Mouse (Mus musculus) kidney, adult 2 months (tissue): ENCODE results near the gene Coro7. TPM values are rescaled to one million over a fixed set of nuclear protein-coding genes. Genes with fewer than 3 reads are reported as not detected.
A peak's percentile ranks its signal among the peaks of the same experiment; 100 is the strongest.

Source experiments
- DNase-seq: peaks from one replicate; pipeline ENCODE4 v3.0.0; 2021
- H3K27ac ChIP-seq: fragments of 200-500 bp; 2 replicates; pipeline ENCODE4 v1.5.1; 2012; ENCODE audit warnings: low read depth, low read length, control low read depth, inconsistent platforms; ENCODE audit not compliant: insufficient read depth
- H3K27me3 ChIP-seq: fragments of 200-500 bp; replicated peaks from 2 replicates; pipeline ENCODE4 v1.6.1; 2012; ENCODE audit warnings: mild to moderate bottlenecking, moderate library complexity, low read length, inconsistent platforms; ENCODE audit not compliant: control insufficient read depth, insufficient read depth
- H3K36me3 ChIP-seq: fragments of 200-500 bp; 2 replicates; pipeline ENCODE4 v1.6.1; 2012; ENCODE audit warnings: mild to moderate bottlenecking, moderate library complexity, low read length, inconsistent platforms; ENCODE audit not compliant: control insufficient read depth, insufficient read depth
- H3K4me1 ChIP-seq: fragments of 200-500 bp; 2 replicates; pipeline ENCODE4 v1.6.1; 2011; ENCODE audit warnings: low read length; ENCODE audit not compliant: control insufficient read depth, insufficient read depth
- H3K4me3 ChIP-seq: fragments of 200-500 bp; 2 replicates; pipeline ENCODE4 v1.5.1; 2011; ENCODE audit warnings: mild to moderate bottlenecking, low read depth, low read length, control low read depth; ENCODE audit not compliant: insufficient read depth
- CTCF ChIP-seq: fragments of 200-500 bp; conservative IDR thresholded peaks from 2 replicates; pipeline ENCODE4 v1.5.1; 2011; ENCODE audit warnings: low read depth, mild to moderate bottlenecking, control low read depth, low read length, moderate library complexity, mixed read lengths; ENCODE audit not compliant: insufficient read depth, insufficient read length
- POLR2A ChIP-seq: fragments of 200-500 bp; IDR thresholded peaks from one replicate; pipeline ENCODE4 v1.6.1; 2011; ENCODE audit warnings: low read depth, low read length, control low read depth
- WGBS: fragments of 180-500 bp; shearing (Covaris S2); methylation state at CpG from one replicate; pipeline ENCODE4 v1.1.7; 2018; 5-methylcytosine and 5-hydroxymethylcytosine counted together
- polyA plus RNA-seq: library from polyadenylated mRNA; depleted of rRNA; stranded (reverse); fragments of >200 nt; gene quantifications from 2 replicates; pipeline ENCODE4 v1.2.3, GENCODE M21; 2012

Gene Coro7
- polyA plus RNA-seq, 1 experiment, result 43.1 TPM

GRCm38 (mm10) chr16:4598891-4599543 is 80.6 kb downstream of the Coro7 start:
- TF ChIP-seq POLR2A (no peak), CTCF (no peak)
- no peaks in the 10 kb centered on the region for H3K36me3 ChIP-seq
- H3K27me3 ChIP-seq, result no peaks in the 10 kb centered on the region
- no peak for DNase-seq
- H3K4me3 ChIP-seq, result peak overlapping the region; percentile 2; the same call in 1 of the 2 replicates
- WGBS, result 17% methylated on average over 6 of the region's 6 CpGs
- peak overlapping the region; percentile 94 for H3K27ac ChIP-seq
- H3K4me1 ChIP-seq, result peaks cover 56% of the 10 kb centered on the region

- Histone ChIP-seq H3K27me3 (no peaks in the 10 kb centered on the region), H3K4me3 (no peak overlapping the region), H3K36me3 (no peaks in the 10 kb centered on the region), H3K27ac (peak overlapping the region; percentile 94), H3K4me1 (peaks cover 53% of the 10 kb centered on the region)
- 44% methylated on average over 5 of the region's 5 CpGs for WGBS
- TF ChIP-seq CTCF (no peak), POLR2A (no peak)
- DNase-seq, result no peak
Measured at GRCm38 (mm10) chr16:4598041-4598440, 81.5 kb downstream of the Coro7 start.

GRCm38 (mm10) chr16:4597296-4597695 is 82.3 kb downstream of the Coro7 start:
- Histone ChIP-seq H3K27me3 (no peaks in the 10 kb centered on the region), H3K27ac (peak overlapping the region; percentile 94), H3K4me1 (peaks cover 50% of the 10 kb centered on the region), H3K36me3 (no peaks in the 10 kb centered on the region), H3K4me3 (peak overlapping the region; percentile 27)
- no peak for DNase-seq
- WGBS, result 47% methylated on average over 7 of the region's 7 CpGs
- TF ChIP-seq CTCF, result no peak
- no peak for TF ChIP-seq POLR2A

GRCm38 (mm10) chr16:4596836-4597235 is 82.7 kb downstream of the Coro7 start:
- Histone ChIP-seq H3K4me3 (peak overlapping the region; percentile 81), H3K27me3 (no peaks in the 10 kb centered on the region)
- WGBS, result 42% methylated on average over 2 of the region's 2 CpGs

GRCm38 (mm10) chr16:4596141-4596728 is 83.3 kb downstream of the Coro7 start:
- H3K36me3 ChIP-seq, result no peaks in the 10 kb centered on the region
- peak overlapping the region; percentile 95 for H3K27ac ChIP-seq
- TF ChIP-seq POLR2A (no peak), CTCF (no peak)
- no peak for DNase-seq
- WGBS, result 19% methylated on average over 3 of the region's 3 CpGs
- H3K4me3 ChIP-seq, result peak overlapping the region; percentile 81
- H3K4me1 ChIP-seq, result peaks cover 50% of the 10 kb centered on the region
- no peaks in the 10 kb centered on the region for H3K27me3 ChIP-seq

More at GRCm38 (mm10) chr16:4596836-4597235, 82.7 kb downstream of the Coro7 start:
- Histone ChIP-seq H3K4me1 (peaks cover 50% of the 10 kb centered on the region), H3K27ac (peak overlapping the region; percentile 95), H3K36me3 (no peaks in the 10 kb centered on the region)
- DNase-seq, result no peak
- TF ChIP-seq CTCF, result no peak
- TF ChIP-seq POLR2A, result no peak

GRCm38 (mm10) chr16:4595527-4595963 is 84.0 kb downstream of the Coro7 start:
- 6% methylated on average over 5 of the region's 5 CpGs for WGBS
- Histone ChIP-seq H3K4me1 (peaks cover 47% of the 10 kb centered on the region), H3K27ac (peak overlapping the region; percentile 95), H3K27me3 (no peaks in the 10 kb centered on the region), H3K36me3 (no peaks in the 10 kb centered on the region), H3K4me3 (peak overlapping the region; percentile 81)
- peak; percentile 91 for DNase-seq
- TF ChIP-seq POLR2A, result no peak
- no peak for TF ChIP-seq CTCF

GRCm38 (mm10) chr16:4594814-4595526 is 84.6 kb downstream of the Coro7 start:
- Histone ChIP-seq H3K4me1 (peaks cover 42% of the 10 kb centered on the region), H3K36me3 (no peaks in the 10 kb centered on the region), H3K27ac (peak overlapping the region; percentile 95), H3K4me3 (peak overlapping the region; percentile 81), H3K27me3 (no peaks in the 10 kb centered on the region)
- WGBS, result under 1% methylated on average over 51 of the region's 52 CpGs
- no peak for DNase-seq
- TF ChIP-seq CTCF, result no peak
- TF ChIP-seq POLR2A, result no peak
